ENCODE assay signal across 25 mouse cellular contexts in genomic region chr3:109355158-109355557, GRCm38 (mm10).
"Had no signal": no experiment of that assay in that cellular context is flagged by ENCODE, and none has a peak within 500 bp of the region (broad histone marks: within the 10 kb centered on the region; RNA-seq: fewer than 3 reads in every experiment).

No protein-coding gene starts in this region.

- H3K9me3 ChIP-seq: heart, embryonic 10.5 days; heart, embryonic 12.5 days; hindbrain, embryonic 10.5 days; hindbrain, embryonic 13.5 days; hindbrain, embryonic 15.5 days; intestine, embryonic 15.5 days; limb, embryonic 10.5 days; limb, embryonic 12.5 days had no signal

- H3K9ac ChIP-seq: heart, embryonic 12.5 days; hindbrain, embryonic 13.5 days; hindbrain, embryonic 15.5 days; intestine, embryonic 15.5 days; limb, embryonic 12.5 days had no signal

- DNase-seq: gastrocnemius, adult 2 months; gastrocnemius, postnatal 10 days; gastrocnemius, postnatal 25 days; heart, postnatal 10 days; heart, postnatal 4 days; kidney, adult 18-20 months; kidney, adult 8-10 months; kidney, postnatal 10 days; kidney, postnatal 25 days; kidney, postnatal 4 days; liver had no signal

- H3K27ac ChIP-seq: gastrocnemius, adult 2 months; heart, embryonic 10.5 days; hindbrain, embryonic 10.5 days; hindbrain, embryonic 13.5 days; hindbrain, embryonic 15.5 days; intestine, embryonic 15.5 days; layer of hippocampus, adult 2 months; left cerebral cortex, adult 2 months; limb, embryonic 10.5 days; limb, embryonic 12.5 days had no signal

- H3K4me3 ChIP-seq: gastrocnemius, adult 2 months; heart, embryonic 10.5 days; heart, embryonic 12.5 days; hindbrain, embryonic 10.5 days; hindbrain, embryonic 13.5 days; hindbrain, embryonic 15.5 days; intestine, embryonic 15.5 days; layer of hippocampus, adult 2 months; left cerebral cortex, adult 2 months; limb, embryonic 10.5 days; limb, embryonic 12.5 days had no signal

- H3K27me3 ChIP-seq: heart, embryonic 12.5 days; hindbrain, embryonic 13.5 days; hindbrain, embryonic 15.5 days; intestine, embryonic 15.5 days; limb, embryonic 12.5 days had no signal

- H3K4me2 ChIP-seq: heart, embryonic 12.5 days; hindbrain, embryonic 13.5 days; hindbrain, embryonic 15.5 days; intestine, embryonic 15.5 days; limb, embryonic 12.5 days; liver, embryonic 11.5 days had no signal

- H3K4me1 ChIP-seq: hindbrain, embryonic 10.5 days; hindbrain, embryonic 13.5 days; hindbrain, embryonic 15.5 days; intestine, embryonic 15.5 days; limb, embryonic 10.5 days; limb, embryonic 12.5 days had no signal

- H3K36me3 ChIP-seq: heart, embryonic 10.5 days; heart, embryonic 12.5 days; hindbrain, embryonic 10.5 days; hindbrain, embryonic 13.5 days; hindbrain, embryonic 15.5 days; intestine, embryonic 15.5 days; limb, embryonic 10.5 days; limb, embryonic 12.5 days had no signal

- ATAC-seq: forebrain, embryonic 16.5 days; inflammation-experienced regulatory T-cells, adult 6 months; intestine, embryonic 15.5 days; intestine, postnatal 0 days had no signal
